In the genomic region with DNA sequence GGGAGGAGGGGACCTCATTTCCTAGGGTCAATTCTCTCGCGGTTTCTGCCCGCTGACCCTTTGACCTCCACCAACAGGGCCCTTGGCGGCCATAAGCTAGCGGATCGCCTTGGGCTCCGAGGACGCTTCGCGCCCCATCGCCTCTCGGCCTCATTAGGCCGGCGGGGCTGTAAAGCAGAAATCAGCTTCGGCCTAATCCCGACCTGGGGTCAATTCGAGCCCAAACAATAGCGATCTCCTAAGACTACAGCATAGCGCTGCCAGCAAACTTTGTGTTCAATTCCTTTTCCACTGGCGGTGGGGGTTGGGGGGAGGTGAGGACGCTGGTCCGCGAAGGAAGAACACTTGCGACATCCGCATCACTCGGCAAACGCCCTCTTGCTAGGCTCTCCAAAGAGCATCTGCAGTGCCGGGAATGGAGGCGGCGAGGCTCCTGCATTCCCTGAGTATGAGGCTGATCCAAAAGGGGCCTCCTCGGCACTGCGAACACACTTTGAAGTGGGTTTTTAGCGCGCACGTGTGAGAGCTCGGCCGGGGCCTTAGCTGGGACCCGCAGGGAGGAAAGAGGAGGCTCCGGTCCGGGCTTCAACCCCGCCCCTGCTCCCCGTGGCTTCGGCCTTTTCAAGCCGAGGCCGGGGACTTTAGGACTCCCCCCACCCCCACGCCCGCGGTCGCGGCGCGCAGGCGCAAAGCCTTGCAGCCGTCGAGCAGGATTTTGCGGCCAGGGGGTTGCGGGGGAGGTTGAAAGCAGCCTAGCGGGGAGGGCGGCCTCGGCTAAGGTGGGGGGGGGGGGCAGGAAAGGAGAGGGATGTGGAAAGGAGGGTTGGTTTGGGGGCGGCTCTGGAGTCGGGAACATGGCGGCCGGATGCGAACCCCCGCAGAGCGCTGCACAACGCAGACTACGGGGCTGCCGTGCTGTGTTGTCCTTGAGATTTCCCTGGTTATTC, we compare ENCODE assay signal across 9 mouse cellular contexts. TPM values are rescaled to one million over a fixed set of nuclear protein-coding genes. Genes with fewer than 3 reads are reported as not detected.
DNase-seq lines count a peak whose midpoint lies in the region; ATAC-seq lines count a peak whose summit lies in the region.
"Had no signal": no experiment of that assay in that cellular context is flagged by ENCODE, and none has a peak within 500 bp of the region (broad histone marks: within the 10 kb centered on the region; RNA-seq: fewer than 3 reads in every experiment).

No protein-coding gene starts in this region.

- intact Hi-C loops in left cerebral cortex, postnatal 4 days (cut with DNase I) = no loop called here

- no peaks in the 10 kb centered on the region for H3K4me1 ChIP-seq in embryonic facial prominence, embryonic 11.5 days (ENCODE audit: control insufficient read depth, insufficient read depth, low read length)
- H3K4me1 ChIP-seq in limb, embryonic 12.5 days (replicated peaks) = peaks cover 2% of the 10 kb centered on the region; the same call in 1 of the 2 replicates
- H3K4me1 ChIP-seq in stomach, embryonic 16.5 days (ENCODE audit: control insufficient read depth, insufficient read depth, low read length) = no peaks in the 10 kb centered on the region

- peak; percentile 88 for DNase-seq in left cerebral cortex, postnatal 4 days
- DNase-seq in left cerebral cortex, adult 8-10 months (ENCODE audit: low spot score in 2 of 2) = no peak
- peak; percentile 40 for DNase-seq in embryonic facial prominence, embryonic 11.5 days (ENCODE audit: low spot score)
- DNase-seq in thymus, adult 18-20 months = no peak
- DNase-seq in adrenal gland, postnatal 14 days = no peak
- no peak for DNase-seq in gastrocnemius, adult 8-10 months (ENCODE audit: low spot score in 2 of 2)

- H3K27me3 ChIP-seq in embryonic facial prominence, embryonic 11.5 days (ENCODE audit: control insufficient read depth, insufficient read depth, low read length) = peaks cover 11% of the 10 kb centered on the region
- H3K27me3 ChIP-seq in limb, embryonic 12.5 days = peaks cover 15% of the 10 kb centered on the region
- peaks cover 40% of the 10 kb centered on the region for H3K27me3 ChIP-seq in stomach, embryonic 16.5 days (ENCODE audit: control insufficient read depth, insufficient read depth, low read length)

- H3K9me3 ChIP-seq in embryonic facial prominence, embryonic 11.5 days (replicated peaks; ENCODE audit: control insufficient read depth, low read length) = no peaks in the 10 kb centered on the region
- no peaks in the 10 kb centered on the region for H3K9me3 ChIP-seq in limb, embryonic 12.5 days
- no peaks in the 10 kb centered on the region for H3K9me3 ChIP-seq in stomach, embryonic 16.5 days (replicated peaks; ENCODE audit: control insufficient read depth, low read length)

- ATAC-seq in embryonic facial prominence, embryonic 11.5 days (replicated peaks; ENCODE audit: insufficient number of reproducible peaks, low FRiP score, low TSS enrichment, low read depth) = peak; percentile 82
- peak; percentile 93 for ATAC-seq in limb, embryonic 12.5 days (ENCODE audit: insufficient number of reproducible peaks, insufficient read depth, low FRiP score, low TSS enrichment, low read depth)
- no peak for ATAC-seq in stomach, embryonic 16.5 days (ENCODE audit: insufficient read depth, low FRiP score)
- ATAC-seq: Patski had no signal

- no peaks in the 10 kb centered on the region for H3K36me3 ChIP-seq in embryonic facial prominence, embryonic 11.5 days (replicated peaks; ENCODE audit: control insufficient read depth, insufficient read depth, low read depth, low read length)
- H3K36me3 ChIP-seq in limb, embryonic 12.5 days = no peaks in the 10 kb centered on the region
- no peaks in the 10 kb centered on the region for H3K36me3 ChIP-seq in stomach, embryonic 16.5 days (ENCODE audit: control insufficient read depth, insufficient read depth, low read length)

- peak overlapping the region; percentile 22 for H3K9ac ChIP-seq in embryonic facial prominence, embryonic 11.5 days (replicated peaks; ENCODE audit: low read length)
- peak overlapping the region; percentile 55 for H3K9ac ChIP-seq in limb, embryonic 12.5 days (replicated peaks)
- H3K9ac ChIP-seq in stomach, embryonic 16.5 days (ENCODE audit: low read length) = no peak overlapping the region

- H3K4me3 ChIP-seq in embryonic facial prominence, embryonic 11.5 days (ENCODE audit: low read depth, low read length) = peak overlapping the region; percentile 36
- H3K4me3 ChIP-seq in limb, embryonic 12.5 days (replicated peaks) = peak overlapping the region; percentile 41
- H3K4me3 ChIP-seq in stomach, embryonic 16.5 days (replicated peaks; ENCODE audit: low read length) = peak overlapping the region; percentile 34

- no peak overlapping the region for H3K27ac ChIP-seq in embryonic facial prominence, embryonic 11.5 days (replicated peaks; ENCODE audit: low read depth, low read length)
- peak overlapping the region; percentile 75 for H3K27ac ChIP-seq in limb, embryonic 12.5 days
- no peak overlapping the region for H3K27ac ChIP-seq in stomach, embryonic 16.5 days (ENCODE audit: low read length)

- H3K4me2 ChIP-seq in embryonic facial prominence, embryonic 11.5 days (ENCODE audit: low read depth, low read length) = peak overlapping the region; percentile 37
- peak overlapping the region; percentile 55 for H3K4me2 ChIP-seq in limb, embryonic 12.5 days
- H3K4me2 ChIP-seq in stomach, embryonic 16.5 days (ENCODE audit: low read depth, low read length) = peak overlapping the region; percentile 49

- 19% methylated on average over 67 of the region's 70 CpGs for WGBS in embryonic facial prominence, embryonic 11.5 days
- WGBS in limb, embryonic 12.5 days = 13% methylated on average over 67 of the region's 70 CpGs
- WGBS in stomach, embryonic 16.5 days = 16% methylated on average over 65 of the region's 70 CpGs

RNA-seq across cellular contexts. Expression of gene Zic3, which starts 15.8 kb away (rescaled TPM):
- total RNA-seq in left cerebral cortex, postnatal 4 days (2021) = 1 to 10 TPM; 6.4 to 8.9 TPM
- 1 to 10 TPM; 2.2 to 5.7 (median 3.5) TPM for total RNA-seq in left cerebral cortex, adult 8-10 months (2022)
- polyA plus RNA-seq in embryonic facial prominence, embryonic 11.5 days (2014; fragmentation: Nextera tagmentation; extraction: Ambion mirVana) = 3.9 and 4.6 TPM in 2 replicates
- 10.5 and 11.9 TPM in 2 replicates for polyA plus RNA-seq in limb, embryonic 12.5 days (2016; fragmentation: Nextera tagmentation; extraction: Ambion mirVana)
- polyA plus RNA-seq in stomach, embryonic 16.5 days (2015; fragmentation: Nextera tagmentation; extraction: Ambion mirVana) = not detected in 2 replicates
- not detected in 2 replicates for total RNA-seq in adrenal gland, postnatal 14 days (2021)
- total RNA-seq in gastrocnemius, adult 8-10 months (2022) = not detected
- polyA plus RNA-seq: Patski had no signal

Comparison
In these comparisons a context has a peak if more than half of its experiments do, and no peak if none do; other contexts are left out.
1. DNase-seq: peak in left cerebral cortex, postnatal 4 days (single experiment) and embryonic facial prominence, embryonic 11.5 days (single experiment); none in left cerebral cortex, adult 8-10 months (0 of 2), thymus, adult 18-20 months (0 of 2), adrenal gland, postnatal 14 days (single experiment) and gastrocnemius, adult 8-10 months (0 of 2).
2. Peak in every context shown above with its lines, with median percentiles within 50 percentile points of each other: H3K4me2 ChIP-seq and H3K4me3 ChIP-seq.